Mouse (Mus musculus): ENCODE data around the gene Fip1l1. TPM values are rescaled to one million over a fixed set of nuclear protein-coding genes. Genes with fewer than 3 reads are reported as not detected.

Fip1l1 gene
- polyA plus RNA-seq, 1 experiment: 18.1 TPM

DNA sequence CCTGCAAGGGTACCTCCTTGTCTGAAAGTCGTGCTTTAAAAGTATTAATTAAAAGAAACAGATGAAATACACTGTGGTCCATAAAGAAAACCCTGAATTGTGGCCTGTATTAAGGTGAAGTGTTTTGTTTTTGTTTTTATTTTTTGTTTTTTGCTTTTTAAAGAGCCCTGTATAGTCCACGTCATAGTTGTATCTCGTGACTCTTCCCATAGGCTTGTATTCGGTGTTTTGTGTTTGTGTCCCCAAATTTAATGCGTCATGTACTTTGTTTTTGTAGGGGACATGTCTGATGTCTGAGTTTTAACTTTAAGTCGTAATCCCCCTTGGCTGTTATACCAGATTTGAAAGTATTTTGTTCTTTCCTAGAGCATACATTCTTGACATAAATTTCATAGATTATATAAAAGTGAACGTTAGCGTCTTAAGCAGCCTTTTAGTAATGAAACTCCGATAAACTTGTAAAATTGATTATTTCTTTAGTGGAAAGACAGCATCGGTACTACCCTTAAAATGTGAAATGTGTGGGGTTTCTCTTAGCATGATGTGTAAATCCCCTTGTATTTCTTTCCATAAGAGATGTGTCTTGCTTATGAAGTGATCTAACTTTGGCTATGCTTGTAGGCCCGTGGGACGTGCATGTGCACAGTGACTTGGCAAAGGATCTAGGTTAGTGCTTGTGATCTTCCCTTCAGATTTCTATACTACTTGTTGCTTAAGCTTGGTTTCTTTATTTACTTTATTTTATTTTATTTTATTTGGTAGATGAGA lies 1.1 kb downstream of the Fip1l1 start:
- peak overlapping the region; percentile 92 for H3K27ac ChIP-seq (ENCODE audit: control insufficient read depth, insufficient read depth, low read depth, low read length)
- H3K27me3 ChIP-seq (ENCODE audit: control insufficient read depth, insufficient read depth, low read length): no peaks in the 10 kb centered on the region
- H3K4me1 ChIP-seq (ENCODE audit: control insufficient read depth, insufficient read depth, low read length): peaks cover 3% of the 10 kb centered on the region; the same call in 1 of the 2 replicates
- TF ChIP-seq CTCF (IDR thresholded peaks at IDR 0.05; ENCODE audit: control insufficient read depth, insufficient read depth, insufficient replicate concordance, low read depth, low read length) (no peak), POLR2A (IDR thresholded peaks at IDR 0.05; ENCODE audit: control insufficient read depth, low read depth, low read length) (no peak)
- H3K36me3 ChIP-seq (ENCODE audit: control insufficient read depth, insufficient read depth, low read length): no peaks in the 10 kb centered on the region
- peak overlapping the region; percentile 95 for H3K4me3 ChIP-seq (ENCODE audit: control insufficient read depth, low read depth, low read length)

DNA sequence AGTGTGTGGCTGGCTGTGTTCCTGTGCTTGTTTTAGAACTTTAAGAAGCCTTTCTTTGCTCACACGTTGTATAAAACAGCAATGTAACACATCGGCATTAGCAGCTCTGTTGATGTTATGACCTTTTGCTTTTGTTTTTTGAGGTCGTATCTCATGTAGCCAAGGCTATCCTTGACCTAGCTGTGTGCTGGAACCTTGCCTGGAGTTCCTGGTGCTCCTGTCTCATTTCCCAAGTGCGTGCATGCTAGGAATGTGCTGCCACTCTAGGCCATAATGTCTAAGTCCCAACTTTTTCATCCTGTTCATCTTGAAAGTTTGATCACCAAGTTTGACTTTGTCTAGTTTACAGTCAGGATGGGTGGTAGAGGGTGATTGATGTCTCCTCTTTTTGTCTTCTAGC lies 10.4 kb downstream of the Fip1l1 start:
- Histone ChIP-seq H3K4me1 (ENCODE audit: control insufficient read depth, insufficient read depth, low read length) (no peaks in the 10 kb centered on the region), H3K4me3 (ENCODE audit: control insufficient read depth, low read depth, low read length) (no peak overlapping the region), H3K27me3 (ENCODE audit: control insufficient read depth, insufficient read depth, low read length) (no peaks in the 10 kb centered on the region), H3K27ac (ENCODE audit: control insufficient read depth, insufficient read depth, low read depth, low read length) (no peak overlapping the region), H3K36me3 (ENCODE audit: control insufficient read depth, insufficient read depth, low read length) (no peaks in the 10 kb centered on the region)
- TF ChIP-seq CTCF (IDR thresholded peaks at IDR 0.05; ENCODE audit: control insufficient read depth, insufficient read depth, insufficient replicate concordance, low read depth, low read length) (no peak), POLR2A (IDR thresholded peaks at IDR 0.05; ENCODE audit: control insufficient read depth, low read depth, low read length) (no peak)

DNA sequence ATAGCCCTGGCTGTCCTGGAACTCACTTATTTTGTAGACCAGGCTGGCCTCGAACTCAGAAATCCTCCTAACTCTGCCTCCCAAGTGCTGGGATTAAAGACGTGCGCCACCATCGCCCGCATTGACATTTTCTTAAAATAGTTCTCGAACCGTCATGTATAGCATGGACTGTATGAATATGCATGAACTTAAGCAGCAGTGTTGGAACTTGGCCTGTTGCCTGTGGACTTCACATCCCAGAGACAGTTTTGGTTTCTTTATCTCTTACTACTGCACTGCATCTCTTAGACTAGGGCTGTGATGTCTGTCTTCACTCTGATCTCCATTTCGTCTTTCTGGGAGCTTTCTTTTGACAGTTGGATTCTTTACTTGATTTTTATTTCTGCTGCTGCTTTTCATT lies 14.3 kb downstream of the Fip1l1 start:
- no peaks in the 10 kb centered on the region for H3K36me3 ChIP-seq (ENCODE audit: control insufficient read depth, insufficient read depth, low read length)
- no peak overlapping the region for H3K27ac ChIP-seq (ENCODE audit: control insufficient read depth, insufficient read depth, low read depth, low read length)
- no peaks in the 10 kb centered on the region for H3K4me1 ChIP-seq (ENCODE audit: control insufficient read depth, insufficient read depth, low read length)

DNA sequence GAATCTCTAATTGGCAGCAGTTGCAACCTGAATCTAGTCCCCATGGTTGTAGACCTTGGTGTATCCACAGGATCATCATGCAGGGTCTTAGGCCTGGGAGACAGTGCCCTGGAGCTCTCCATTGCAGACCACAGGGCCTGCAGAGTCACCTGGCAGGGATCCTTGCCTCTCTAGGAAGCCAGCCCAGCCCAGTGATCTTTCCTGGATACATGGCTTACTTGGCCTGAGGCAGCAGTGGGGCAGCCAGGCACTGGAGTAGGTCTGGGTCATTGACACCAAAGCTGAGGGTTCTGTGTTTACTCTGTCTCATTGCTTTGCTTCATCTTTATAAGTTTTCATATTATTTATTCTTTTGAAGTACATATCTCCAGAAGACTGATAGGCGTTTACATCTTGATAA lies 25.9 kb downstream of the Fip1l1 start:
- no peak overlapping the region for H3K4me3 ChIP-seq (ENCODE audit: control insufficient read depth, low read depth, low read length)
- no peak for TF ChIP-seq POLR2A (IDR thresholded peaks at IDR 0.05; ENCODE audit: control insufficient read depth, low read depth, low read length)
- TF ChIP-seq CTCF (IDR thresholded peaks at IDR 0.05; ENCODE audit: control insufficient read depth, insufficient read depth, insufficient replicate concordance, low read depth, low read length): no peak
- H3K27me3 ChIP-seq (ENCODE audit: control insufficient read depth, insufficient read depth, low read length): no peaks in the 10 kb centered on the region
- peaks cover 2% of the 10 kb centered on the region; the same call in 1 of the 2 replicates for H3K36me3 ChIP-seq (ENCODE audit: control insufficient read depth, insufficient read depth, low read length)
- H3K4me1 ChIP-seq (ENCODE audit: control insufficient read depth, insufficient read depth, low read length): no peaks in the 10 kb centered on the region
- no peak overlapping the region; the same call in 1 of the 2 replicates for H3K27ac ChIP-seq (ENCODE audit: control insufficient read depth, insufficient read depth, low read depth, low read length)

More for the DNA sequence above, 14.3 kb downstream of the Fip1l1 start:
- no peaks in the 10 kb centered on the region for H3K27me3 ChIP-seq (ENCODE audit: control insufficient read depth, insufficient read depth, low read length)
- no peak for TF ChIP-seq POLR2A (IDR thresholded peaks at IDR 0.05; ENCODE audit: control insufficient read depth, low read depth, low read length)
- no peak for TF ChIP-seq CTCF (IDR thresholded peaks at IDR 0.05; ENCODE audit: control insufficient read depth, insufficient read depth, insufficient replicate concordance, low read depth, low read length)
- H3K4me3 ChIP-seq (ENCODE audit: control insufficient read depth, low read depth, low read length): no peak overlapping the region

DNA sequence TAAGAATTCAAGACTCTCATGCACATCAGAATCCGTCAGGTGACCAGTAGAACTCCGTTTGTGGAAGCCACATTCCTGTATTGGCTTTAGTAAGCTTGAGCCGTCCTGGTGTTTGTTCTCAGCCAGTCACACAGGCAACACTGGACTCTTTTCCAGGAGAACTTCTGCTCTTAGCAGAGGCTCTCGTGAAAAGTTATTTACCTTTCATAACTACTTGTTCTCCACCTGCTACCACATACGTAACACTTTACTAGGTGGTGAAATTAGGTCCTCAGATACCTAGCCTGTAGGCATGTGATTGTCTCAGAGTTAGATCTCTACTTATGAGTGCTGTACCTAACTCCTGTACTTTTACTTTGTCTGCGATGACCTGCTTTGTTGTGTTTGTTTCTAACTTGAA lies 36.5 kb downstream of the Fip1l1 start:
- H3K36me3 ChIP-seq (ENCODE audit: control insufficient read depth, insufficient read depth, low read length): no peaks in the 10 kb centered on the region
- no peak overlapping the region for H3K4me3 ChIP-seq (ENCODE audit: control insufficient read depth, low read depth, low read length)
- no peak for TF ChIP-seq POLR2A (IDR thresholded peaks at IDR 0.05; ENCODE audit: control insufficient read depth, low read depth, low read length)
- TF ChIP-seq CTCF (IDR thresholded peaks at IDR 0.05; ENCODE audit: control insufficient read depth, insufficient read depth, insufficient replicate concordance, low read depth, low read length): no peak
- H3K27me3 ChIP-seq (ENCODE audit: control insufficient read depth, insufficient read depth, low read length): no peaks in the 10 kb centered on the region
- H3K27ac ChIP-seq (ENCODE audit: control insufficient read depth, insufficient read depth, low read depth, low read length): no peak overlapping the region
- H3K4me1 ChIP-seq (ENCODE audit: control insufficient read depth, insufficient read depth, low read length): no peaks in the 10 kb centered on the region

DNA sequence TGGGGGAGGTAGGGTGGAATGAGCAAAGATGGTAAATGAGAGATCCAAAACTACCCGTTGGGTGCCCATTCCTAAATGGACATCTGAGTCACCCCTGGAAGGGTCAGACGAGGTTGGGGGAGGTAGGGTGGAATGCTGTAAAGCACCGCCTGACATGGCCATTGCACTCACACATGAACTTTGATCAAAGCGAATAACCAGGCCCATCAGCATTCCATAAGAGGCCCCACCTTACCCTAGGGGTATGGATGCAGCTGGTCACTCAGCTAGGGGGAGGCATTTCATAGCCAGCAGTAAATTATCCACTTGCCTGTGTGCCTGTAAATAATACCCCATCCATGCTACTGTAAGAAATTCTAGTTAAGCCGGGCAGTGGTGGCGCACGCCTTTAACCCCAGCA lies 53.9 kb downstream of the Fip1l1 start:
- TF ChIP-seq POLR2A (IDR thresholded peaks at IDR 0.05; ENCODE audit: control insufficient read depth, low read depth, low read length) (no peak), CTCF (IDR thresholded peaks at IDR 0.05; ENCODE audit: control insufficient read depth, insufficient read depth, insufficient replicate concordance, low read depth, low read length) (no peak)
- Histone ChIP-seq H3K4me1 (ENCODE audit: control insufficient read depth, insufficient read depth, low read length) (no peaks in the 10 kb centered on the region), H3K4me3 (ENCODE audit: control insufficient read depth, low read depth, low read length) (no peak overlapping the region), H3K27me3 (ENCODE audit: control insufficient read depth, insufficient read depth, low read length) (no peaks in the 10 kb centered on the region), H3K27ac (ENCODE audit: control insufficient read depth, insufficient read depth, low read depth, low read length) (no peak overlapping the region), H3K36me3 (ENCODE audit: control insufficient read depth, insufficient read depth, low read length) (peaks cover 3% of the 10 kb centered on the region)

DNA sequence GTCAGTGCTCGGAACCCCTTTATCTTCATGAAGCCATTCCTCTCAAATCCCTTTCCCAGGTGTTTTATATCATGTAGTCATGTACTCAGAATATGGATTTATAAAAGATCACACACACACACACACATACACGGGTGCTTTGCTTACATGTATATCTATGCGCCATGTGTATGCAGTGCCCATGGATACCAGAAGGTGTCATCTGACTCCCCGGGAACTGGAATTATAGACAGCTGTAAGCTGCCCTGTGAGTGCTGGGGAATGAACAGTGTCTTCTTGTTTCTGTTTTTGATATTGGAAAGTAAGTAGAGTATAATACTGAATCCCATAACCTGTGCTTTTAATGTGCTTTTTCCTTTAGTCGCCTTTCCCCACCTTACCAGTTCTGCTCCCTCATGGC lies 56.2 kb downstream of the Fip1l1 start:
- peaks cover 2% of the 10 kb centered on the region for H3K36me3 ChIP-seq (ENCODE audit: control insufficient read depth, insufficient read depth, low read length)
- no peaks in the 10 kb centered on the region for H3K4me1 ChIP-seq (ENCODE audit: control insufficient read depth, insufficient read depth, low read length)
- H3K27ac ChIP-seq (ENCODE audit: control insufficient read depth, insufficient read depth, low read depth, low read length): no peak overlapping the region
- H3K4me3 ChIP-seq (ENCODE audit: control insufficient read depth, low read depth, low read length): no peak overlapping the region
- TF ChIP-seq POLR2A (IDR thresholded peaks at IDR 0.05; ENCODE audit: control insufficient read depth, low read depth, low read length) (no peak), CTCF (IDR thresholded peaks at IDR 0.05; ENCODE audit: control insufficient read depth, insufficient read depth, insufficient replicate concordance, low read depth, low read length) (no peak)
- no peaks in the 10 kb centered on the region for H3K27me3 ChIP-seq (ENCODE audit: control insufficient read depth, insufficient read depth, low read length)
